Mouse (Mus musculus) myocyte (in vitro differentiated cells): Measurements from ENCODE around the gene Exoc8.

Experiments
- E2F4 ChIP-seq: IDR thresholded peaks from one replicate; pipeline ENCODE4 v1.6.1; 2011; ENCODE audit warnings: mild to moderate bottlenecking, control low read depth, moderate library complexity; ENCODE audit not compliant: insufficient read depth
- TCF3 ChIP-seq: IDR thresholded peaks from one replicate; pipeline ENCODE4 v1.6.1; 2011; ENCODE audit warnings: low read depth, control low read depth; ENCODE audit not compliant: insufficient read length

GRCm38 (mm10) chr8:124869708-124870107, 27.8 kb downstream of the Exoc8 start:
- TF ChIP-seq TCF3 = peak; percentile 92
- TF ChIP-seq E2F4 = no peak
